Mouse (Mus musculus) liver, postnatal 0 days (tissue): ENCODE results near the gene Gm17079.

ENCODE experiments used
- CTCF ChIP-seq: sonication (generic); IDR thresholded peaks from 2 replicates; pipeline ENCODE4 v1.5.1; 2016; ENCODE audit warnings: antibody characterized with exemption, low read depth
- EP300 ChIP-seq: IDR thresholded peaks from 2 replicates; pipeline ENCODE4 v1.6.1; 2016; ENCODE audit warnings: antibody characterized with exemption, low read depth, mild to moderate bottlenecking

DNA sequence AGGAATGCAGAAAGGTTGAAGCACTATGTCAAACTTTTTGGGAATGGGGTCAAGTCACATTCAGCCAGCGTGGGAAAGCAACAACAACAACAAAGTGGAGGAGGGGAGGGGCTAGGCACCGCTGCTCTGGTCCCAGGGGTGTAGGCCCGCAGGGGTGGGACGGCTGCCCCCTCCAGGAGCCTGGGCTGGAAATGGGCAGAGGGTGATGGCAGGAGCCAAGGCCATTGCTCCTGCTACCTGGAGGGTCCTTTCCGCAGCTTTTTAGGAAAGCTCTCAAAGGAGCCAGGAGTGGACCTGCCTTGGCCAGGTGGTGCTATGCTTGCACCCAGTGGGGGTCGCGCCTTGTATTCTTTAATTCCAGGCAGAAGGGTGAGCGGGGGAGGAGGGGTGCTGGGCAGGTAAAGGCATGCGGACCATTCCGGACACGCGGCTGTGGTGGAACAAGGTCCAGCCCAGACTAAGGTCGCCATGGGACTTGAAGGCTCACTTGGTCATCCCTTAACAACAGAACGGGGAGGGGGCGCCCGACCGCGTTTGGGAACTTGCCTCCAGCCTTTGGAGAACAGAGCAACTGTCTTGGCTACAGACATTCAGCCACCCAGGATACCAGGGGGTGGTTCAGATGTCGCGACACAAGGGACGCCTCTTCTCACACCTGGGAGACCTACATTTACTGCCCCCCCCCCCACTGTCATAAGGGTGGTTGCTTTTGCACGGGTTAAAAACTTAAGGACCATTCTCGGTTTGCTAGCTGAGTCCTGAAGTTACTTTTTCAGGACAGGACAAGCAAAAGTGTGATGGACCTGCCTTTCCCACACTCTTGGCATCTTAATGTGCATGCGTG lies 44.1 kb upstream of the Gm17079 start:
- TF ChIP-seq CTCF (no peak), EP300 (no peak)
